Mouse (Mus musculus) neural tube, embryonic 11.5 days (tissue): ENCODE results near the gene Pitpnm2. TPM values are rescaled to one million over a fixed set of nuclear protein-coding genes. Genes with fewer than 3 reads are reported as not detected.

Source experiments
- polyA plus RNA-seq: library from polyadenylated mRNA; unstranded; fragments of >200 nt; fragmentation: Nextera tagmentation; extraction: Ambion mirVana; gene quantifications from 2 replicates; pipeline ENCODE4 v1.2.1, GENCODE M21; 2014

Gene Pitpnm2
- polyA plus RNA-seq, 1 experiment from 2014 or later: 5.5 TPM

Other genes starting within 250 kb of the Pitpnm2 start
- gene Vps37b, start 217.5 kb downstream of the Pitpnm2 start, polyA plus RNA-seq: 50.3 and 52.3 TPM in 2 replicates
- 1.7 TPM in 2 replicates for gene Abcb9, start 154.0 kb downstream of the Pitpnm2 start, polyA plus RNA-seq
- gene Ogfod2, start 137.5 kb downstream of the Pitpnm2 start, polyA plus RNA-seq: 17.4 and 18.0 TPM in 2 replicates
- 84.7 and 88.9 TPM in 2 replicates for gene Arl6ip4, start 133.7 kb downstream of the Pitpnm2 start, polyA plus RNA-seq
- gene Mphosph9, start 78.2 kb upstream of the Pitpnm2 start, polyA plus RNA-seq: 16.5 and 17.3 TPM in 2 replicates
- gene 2810006K23Rik, start 78.3 kb upstream of the Pitpnm2 start, polyA plus RNA-seq: 21.7 and 23.0 TPM in 2 replicates
- 431 and 462 TPM in 2 replicates for gene Cdk2ap1, start 113.3 kb upstream of the Pitpnm2 start, polyA plus RNA-seq
- 87.0 and 88.2 TPM in 2 replicates for gene Sbno1, start 176.2 kb upstream of the Pitpnm2 start, polyA plus RNA-seq
- 115 and 121 TPM in 2 replicates for gene Kmt5a, start 190.2 kb upstream of the Pitpnm2 start, polyA plus RNA-seq
- 19.0 and 20.9 TPM in 2 replicates for gene Rilpl2, start 228.6 kb upstream of the Pitpnm2 start, polyA plus RNA-seq
- 14.7 TPM in 2 replicates for gene Snrnp35, start 233.4 kb upstream of the Pitpnm2 start, polyA plus RNA-seq